Mouse (Mus musculus) testis, adult 2 months (tissue): Measurements from ENCODE around the gene Rfx4. TPM values are rescaled to one million over a fixed set of nuclear protein-coding genes. Genes with fewer than 3 reads are reported as not detected.

ENCODE experiments used
- H3K27ac ChIP-seq: fragments of 200-500 bp; 2 replicates; pipeline ENCODE4 v1.5.1; 2012; ENCODE audit warnings: low read depth, low read length; ENCODE audit not compliant: control insufficient read depth, insufficient read depth
- H3K27me3 ChIP-seq: fragments of 200-500 bp; 2 replicates; pipeline ENCODE4 v1.6.1; 2012; ENCODE audit warnings: mild to moderate bottlenecking, low read length, moderate library complexity; ENCODE audit not compliant: control insufficient read depth, insufficient read depth
- H3K36me3 ChIP-seq: fragments of 200-500 bp; 2 replicates; pipeline ENCODE4 v1.6.1; 2012; ENCODE audit warnings: mild to moderate bottlenecking, low read length; ENCODE audit not compliant: control insufficient read depth, insufficient read depth
- H3K4me1 ChIP-seq: fragments of 200-500 bp; 2 replicates; pipeline ENCODE4 v1.6.1; 2012; ENCODE audit warnings: low read length; ENCODE audit not compliant: control insufficient read depth, insufficient read depth
- H3K4me3 ChIP-seq: fragments of 200-500 bp; 2 replicates; pipeline ENCODE4 v1.5.1; 2012; ENCODE audit warnings: low read depth, mild to moderate bottlenecking, low read length, moderate library complexity, mixed read lengths; ENCODE audit not compliant: control insufficient read depth
- CTCF ChIP-seq: fragments of 200-500 bp; IDR thresholded peaks from 2 replicates; pipeline ENCODE4 v1.5.1; 2012; ENCODE audit warnings: low read depth, mild to moderate bottlenecking, inconsistent platforms, low read length, moderate library complexity; ENCODE audit not compliant: control insufficient read depth, insufficient read depth, insufficient replicate concordance
- POLR2A ChIP-seq: fragments of 200-500 bp; IDR thresholded peaks from 2 replicates; pipeline ENCODE4 v1.6.1; 2012; ENCODE audit warnings: low read depth, mild to moderate bottlenecking, inconsistent platforms, low read length, moderate library complexity; ENCODE audit not compliant: control insufficient read depth
- polyA plus RNA-seq: library from polyadenylated mRNA; depleted of rRNA; stranded (reverse); fragments of >200 nt; gene quantifications from 2 replicates; pipeline ENCODE4 v1.2.3, GENCODE M21; 2012

Rfx4 gene
- polyA plus RNA-seq, 1 experiment = 93.1 TPM

DNA sequence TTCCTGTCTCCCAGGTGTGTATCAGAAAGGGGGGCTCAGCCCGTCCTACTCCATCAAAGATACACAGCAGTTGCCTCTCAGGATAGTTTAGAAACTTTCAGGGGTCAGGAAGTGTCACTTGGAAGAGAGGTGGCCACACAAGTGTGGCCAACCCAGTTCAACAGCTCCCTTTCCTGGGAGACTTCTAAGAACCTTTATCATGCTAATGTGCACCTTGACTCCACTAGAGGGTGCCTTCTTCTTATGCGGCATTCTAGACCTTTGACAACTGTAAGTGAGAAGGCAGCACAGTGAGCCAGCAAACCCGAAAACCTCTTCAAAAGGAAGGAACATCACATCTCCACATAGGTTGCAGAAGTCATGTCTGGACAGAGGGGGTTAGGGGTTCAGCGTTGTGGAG lies 80.2 kb downstream of the Rfx4 start:
- no peaks in the 10 kb centered on the region for H3K36me3 ChIP-seq
- peaks cover 28% of the 10 kb centered on the region for H3K4me1 ChIP-seq
- no peak overlapping the region for H3K27ac ChIP-seq
- TF ChIP-seq CTCF = no peak
- TF ChIP-seq POLR2A = no peak
- H3K4me3 ChIP-seq = no peak overlapping the region
- H3K27me3 ChIP-seq = no peaks in the 10 kb centered on the region

DNA sequence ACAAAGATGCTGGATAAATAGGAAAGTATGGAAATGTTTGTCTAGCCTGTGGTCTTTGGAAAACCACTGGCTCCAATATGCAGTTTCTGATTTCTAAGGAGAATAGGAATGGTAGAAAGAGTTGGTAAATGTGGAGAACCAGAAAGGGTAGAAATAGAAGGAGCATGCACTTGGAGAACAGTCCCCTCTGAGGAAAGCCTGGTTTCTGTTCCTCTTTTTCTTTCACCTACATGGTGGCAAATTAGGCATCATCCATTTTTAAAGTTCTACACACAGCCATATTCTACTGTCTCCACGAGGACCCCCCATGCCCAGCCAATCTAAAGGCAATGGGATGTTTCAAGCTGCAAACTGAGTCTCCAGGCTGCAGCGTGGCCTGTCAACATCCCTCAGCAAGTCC lies 81.5 kb downstream of the Rfx4 start:
- Histone ChIP-seq H3K4me1 (peaks cover 28% of the 10 kb centered on the region), H3K27me3 (no peaks in the 10 kb centered on the region), H3K27ac (peak overlapping the region; percentile 99), H3K36me3 (no peaks in the 10 kb centered on the region; the same call in 1 of the 2 replicates), H3K4me3 (peak overlapping the region; percentile 82)
- TF ChIP-seq POLR2A = no peak
- no peak for TF ChIP-seq CTCF

DNA sequence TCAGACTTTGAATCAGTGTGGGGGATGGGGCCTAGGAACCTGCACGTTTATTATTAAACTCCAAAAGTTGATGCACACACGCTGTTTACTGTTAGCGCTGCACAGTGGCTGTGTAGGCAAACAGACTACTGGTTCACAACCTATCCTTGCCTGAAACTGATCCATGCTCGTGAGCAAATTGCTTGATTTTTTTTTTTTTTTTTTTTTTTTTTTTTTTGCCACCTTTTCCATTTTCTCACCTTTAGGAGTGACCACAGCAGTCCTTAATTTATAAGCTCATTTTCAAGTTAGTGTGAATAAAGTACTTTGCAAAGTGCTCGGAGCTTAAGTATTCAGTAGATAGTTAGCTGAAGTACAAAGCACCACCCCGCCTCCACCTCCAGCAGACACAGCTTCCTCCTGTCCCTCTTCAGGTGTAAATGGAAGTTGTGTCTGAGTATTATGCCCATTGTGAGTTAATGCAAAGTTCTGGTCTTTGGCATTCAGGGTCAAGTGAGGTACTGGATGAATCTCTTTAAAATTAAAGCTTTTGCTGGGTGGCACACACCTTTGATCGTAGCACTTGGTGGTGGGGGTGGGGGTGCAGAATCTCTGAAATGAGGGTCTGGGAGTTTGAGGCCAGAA lies 83.1 kb downstream of the Rfx4 start:
- H3K4me1 ChIP-seq = peaks cover 31% of the 10 kb centered on the region
- TF ChIP-seq POLR2A (no peak), CTCF (no peak)
- no peaks in the 10 kb centered on the region; the same call in 1 of the 2 replicates for H3K36me3 ChIP-seq

DNA sequence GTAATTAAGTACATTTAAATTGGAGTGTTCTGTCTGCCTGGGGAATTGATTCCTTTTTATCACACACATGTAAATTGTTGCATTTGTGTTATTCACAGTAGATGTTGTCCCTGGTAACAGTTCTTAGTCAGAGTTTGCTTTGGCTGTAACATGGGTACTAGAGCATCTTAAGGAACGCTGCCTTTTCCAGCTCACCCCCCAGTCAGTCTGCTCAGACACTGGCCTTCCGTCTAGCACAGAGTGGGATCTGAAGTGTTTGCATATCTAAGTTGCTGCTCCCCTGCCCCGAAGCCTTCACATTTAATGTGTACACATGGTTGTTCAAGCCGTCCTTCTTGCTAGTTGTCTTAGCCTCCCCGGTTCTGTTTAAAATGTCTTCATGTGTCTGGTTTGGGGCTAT lies 90.8 kb downstream of the Rfx4 start:
- Histone ChIP-seq H3K4me1 (peaks cover 7% of the 10 kb centered on the region), H3K36me3 (no peaks in the 10 kb centered on the region; the same call in 1 of the 2 replicates), H3K27me3 (no peaks in the 10 kb centered on the region), H3K4me3 (no peak overlapping the region), H3K27ac (no peak overlapping the region)
- TF ChIP-seq CTCF = no peak

More for the DNA sequence above, 83.1 kb downstream of the Rfx4 start:
- Histone ChIP-seq H3K27ac (peak overlapping the region; percentile 98), H3K27me3 (no peaks in the 10 kb centered on the region), H3K4me3 (peak overlapping the region; percentile 86)

DNA sequence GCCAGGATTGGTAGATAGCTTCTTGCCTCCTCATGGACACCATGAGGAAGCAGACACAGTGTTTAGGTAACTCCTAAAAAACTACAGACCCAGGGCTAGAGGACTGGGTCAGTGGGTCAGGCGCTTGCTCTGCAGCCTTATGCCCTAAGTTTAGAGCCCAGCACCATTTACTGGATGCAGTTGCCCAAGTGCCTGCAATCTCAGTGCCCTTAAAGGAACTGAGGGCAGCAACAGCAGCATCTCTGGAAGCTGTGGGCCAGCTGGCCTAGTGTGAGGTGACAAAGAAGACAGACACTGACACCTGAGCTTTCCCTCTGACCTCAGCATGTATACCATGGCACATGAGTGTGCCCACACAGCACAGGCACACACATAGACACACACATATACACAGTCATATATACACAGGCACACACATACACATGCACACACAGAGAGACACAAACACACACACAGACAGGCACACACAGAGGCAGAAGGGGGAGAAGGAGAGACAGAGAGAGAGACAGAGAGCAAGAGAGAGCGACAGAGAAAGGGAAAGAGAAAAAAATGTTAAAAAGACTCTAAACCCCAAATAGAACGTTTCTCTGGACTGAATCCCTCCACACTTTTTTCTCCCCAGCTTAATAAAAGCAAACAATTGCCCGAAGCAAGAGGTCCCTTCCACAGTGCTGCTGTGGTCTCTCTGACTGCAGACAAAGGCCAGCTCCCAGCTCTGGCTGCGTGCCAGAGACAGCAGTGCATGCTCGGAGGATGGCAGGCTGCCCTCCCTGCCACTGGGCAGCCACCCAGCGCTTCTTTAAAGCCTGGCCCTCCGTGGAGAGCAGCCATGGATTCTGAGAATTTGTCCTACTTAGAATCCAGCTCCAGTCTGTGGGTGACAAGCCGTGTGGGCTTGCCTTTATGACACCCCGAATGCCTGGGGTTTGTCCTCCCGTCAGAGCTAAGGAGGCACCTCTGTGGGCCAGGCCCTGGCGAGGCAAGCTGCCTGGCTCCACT lies 96.4 kb downstream of the Rfx4 start:
- H3K27ac ChIP-seq = no peak overlapping the region
- TF ChIP-seq POLR2A (no peak), CTCF (no peak)
- no peaks in the 10 kb centered on the region for H3K4me1 ChIP-seq
- no peaks in the 10 kb centered on the region; the same call in 1 of the 2 replicates for H3K36me3 ChIP-seq
- H3K27me3 ChIP-seq = no peaks in the 10 kb centered on the region
- no peak overlapping the region for H3K4me3 ChIP-seq

DNA sequence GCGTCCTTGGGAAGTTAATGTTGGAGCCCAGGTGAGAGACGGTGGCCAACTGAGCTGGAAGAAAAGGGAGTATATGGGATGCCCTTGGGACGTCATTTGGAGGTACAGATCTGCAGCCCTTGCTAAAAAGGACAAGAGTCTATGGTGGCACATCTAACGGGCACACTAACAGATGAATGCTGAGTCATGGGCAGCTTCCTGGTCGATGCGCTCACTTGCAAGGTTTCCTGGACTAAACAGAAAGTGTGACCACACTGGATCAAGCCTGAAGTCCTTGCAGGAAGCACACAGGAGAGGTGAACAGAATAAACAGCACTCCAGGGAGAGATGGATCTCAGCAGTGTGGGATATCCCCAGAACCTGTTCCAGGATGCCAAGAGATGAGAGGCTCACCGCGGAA lies 98.2 kb downstream of the Rfx4 start:
- no peak for TF ChIP-seq POLR2A
- TF ChIP-seq CTCF = no peak
- Histone ChIP-seq H3K27me3 (no peaks in the 10 kb centered on the region), H3K4me1 (no peaks in the 10 kb centered on the region), H3K27ac (no peak overlapping the region), H3K36me3 (no peaks in the 10 kb centered on the region), H3K4me3 (no peak overlapping the region)

DNA sequence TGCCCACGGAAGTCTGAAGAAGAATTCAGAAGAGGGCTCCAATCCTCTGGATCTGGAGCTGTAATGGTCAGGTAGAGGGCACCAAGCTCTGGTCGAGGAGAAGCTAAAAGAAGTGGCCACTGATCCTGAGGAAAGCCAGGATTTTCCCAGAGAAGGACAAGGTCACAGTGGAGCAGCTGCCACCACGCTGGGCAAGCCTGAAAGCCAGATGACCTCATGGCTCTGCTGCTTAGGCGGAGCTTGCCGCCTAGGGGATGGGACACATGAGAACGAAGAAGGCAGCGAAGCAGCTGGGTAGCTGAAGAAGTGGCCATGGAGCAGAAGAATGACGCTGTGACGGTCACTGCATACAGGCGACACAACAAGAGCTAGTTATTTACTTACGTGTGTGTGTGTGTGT lies 99.6 kb downstream of the Rfx4 start:
- TF ChIP-seq POLR2A (no peak), CTCF (no peak)
- no peaks in the 10 kb centered on the region for H3K27me3 ChIP-seq
- H3K4me3 ChIP-seq = no peak overlapping the region
- H3K4me1 ChIP-seq = no peaks in the 10 kb centered on the region
- H3K36me3 ChIP-seq = no peaks in the 10 kb centered on the region
- no peak overlapping the region for H3K27ac ChIP-seq
